13 mouse cellular contexts compared by ENCODE assay signal in the genomic region with DNA sequence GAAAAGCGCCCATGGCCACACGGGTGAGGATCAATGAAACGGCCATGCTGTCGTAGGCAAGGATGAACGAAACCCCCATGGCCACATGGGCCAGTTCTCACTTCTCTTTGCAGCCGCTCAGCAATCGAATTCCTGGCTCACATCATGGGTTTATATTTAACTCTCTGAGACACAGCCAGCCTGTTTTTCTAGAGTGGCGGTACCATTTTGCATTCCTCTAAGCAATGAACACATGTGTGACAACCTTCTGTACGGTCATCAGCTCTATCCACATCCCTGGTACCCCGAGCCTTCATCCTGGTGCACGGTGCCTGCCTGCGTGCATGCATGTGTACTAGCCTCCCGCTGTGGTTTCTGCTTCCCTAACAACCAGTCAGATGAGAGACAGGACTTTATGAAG. TPM values are rescaled to one million over a fixed set of nuclear protein-coding genes. Genes with fewer than 3 reads are reported as not detected.
DNase-seq lines count a peak whose midpoint lies in the region; ATAC-seq and TF ChIP-seq lines count a peak whose summit lies in the region.
"Had no signal": no experiment of that assay in that cellular context is flagged by ENCODE, and none has a peak within 500 bp of the region (broad histone marks: within the 10 kb centered on the region; RNA-seq: fewer than 3 reads in every experiment).

No protein-coding gene starts in this region.

- WGBS in heart, adult 2 months: 54% methylated on average over 13 of the region's 13 CpGs
- WGBS in heart, embryonic 12.5 days: 60% methylated on average over 13 of the region's 13 CpGs
- WGBS in heart, postnatal 0 days: 38% methylated on average over 13 of the region's 13 CpGs

- H3K4me1 ChIP-seq in heart, adult 2 months (ENCODE audit: control insufficient read depth, insufficient read depth, low read length): peaks cover 48% of the 10 kb centered on the region
- peaks cover 65% of the 10 kb centered on the region for H3K4me1 ChIP-seq in heart, embryonic 12.5 days (replicated peaks)
- peaks cover 67% of the 10 kb centered on the region for H3K4me1 ChIP-seq in heart, postnatal 0 days (ENCODE audit: control insufficient read depth, insufficient read depth)

- peak overlapping the region; percentile 8 for H3K4me2 ChIP-seq in heart, embryonic 12.5 days
- H3K4me2 ChIP-seq in heart, postnatal 0 days (ENCODE audit: low read depth, low read length): no peak overlapping the region
- H3K4me2 ChIP-seq: embryonic facial prominence, embryonic 13.5 days; limb, embryonic 15.5 days had no signal

- H3K79me2 ChIP-seq in heart, adult 2 months (replicated peaks; ENCODE audit: control insufficient read depth, insufficient read depth, low read length): peaks cover 5% of the 10 kb centered on the region

- H3K4me3 ChIP-seq in heart, adult 2 months: no peak overlapping the region
- no peak overlapping the region; the same call in 1 of the 2 replicates for H3K4me3 ChIP-seq in layer of hippocampus, adult 2 months
- no peak overlapping the region for H3K4me3 ChIP-seq in heart, embryonic 12.5 days
- no peak overlapping the region for H3K4me3 ChIP-seq in heart, postnatal 0 days (ENCODE audit: low read depth, low read length)
- H3K4me3 ChIP-seq: embryonic facial prominence, embryonic 13.5 days; left cerebral cortex, adult 2 months; limb, embryonic 15.5 days had no signal

- intact Hi-C loops in heart, adult 2 months (cut with DNase I): no loop called here
- intact Hi-C loops in heart, postnatal 14 days (cut with DNase I): no loop called here

- TF ChIP-seq POLR2A in heart, adult 2 months (IDR thresholded peaks at IDR 0.05; ENCODE audit: insufficient read depth, low read depth, low read length): no peak

- H3K9me3 ChIP-seq in heart, embryonic 12.5 days (replicated peaks): no peaks in the 10 kb centered on the region
- no peaks in the 10 kb centered on the region for H3K9me3 ChIP-seq in heart, postnatal 0 days (replicated peaks; ENCODE audit: control insufficient read depth, low read length)
- H3K9me3 ChIP-seq: embryonic facial prominence, embryonic 13.5 days; limb, embryonic 15.5 days had no signal

- peaks cover 8% of the 10 kb centered on the region for H3K36me3 ChIP-seq in heart, adult 2 months (ENCODE audit: control insufficient read depth, insufficient read depth, low read length)
- H3K36me3 ChIP-seq in heart, embryonic 12.5 days: peaks cover 11% of the 10 kb centered on the region; the same call in 1 of the 2 replicates
- no peaks in the 10 kb centered on the region for H3K36me3 ChIP-seq in heart, postnatal 0 days (replicated peaks; ENCODE audit: control insufficient read depth, insufficient read depth, low read length)

- H3K27me3 ChIP-seq in heart, adult 2 months (ENCODE audit: control insufficient read depth, insufficient read depth, low read length): no peaks in the 10 kb centered on the region
- H3K27me3 ChIP-seq in heart, embryonic 12.5 days (replicated peaks): no peaks in the 10 kb centered on the region
- no peaks in the 10 kb centered on the region for H3K27me3 ChIP-seq in heart, postnatal 0 days (ENCODE audit: control insufficient read depth, insufficient read depth, low read length)
- H3K27me3 ChIP-seq: embryonic facial prominence, embryonic 13.5 days; limb, embryonic 15.5 days had no signal

- no peak for TF ChIP-seq CTCF in heart, adult 2 months (IDR thresholded peaks at IDR 0.05)
- no peak for TF ChIP-seq CTCF in layer of hippocampus, adult 2 months (conservative IDR thresholded peaks at IDR 0.05)
- no peak for TF ChIP-seq CTCF in heart, postnatal 0 days (IDR thresholded peaks at IDR 0.05; ENCODE audit: low read depth)

- peak overlapping the region; percentile 91 for H3K27ac ChIP-seq in heart, adult 2 months
- peak overlapping the region; percentile 43; the same call in 1 of the 2 replicates for H3K27ac ChIP-seq in layer of hippocampus, adult 2 months
- peak overlapping the region; percentile 71 for H3K27ac ChIP-seq in heart, embryonic 12.5 days (ENCODE audit: poor library complexity, severe bottlenecking)
- peak overlapping the region; percentile 87 for H3K27ac ChIP-seq in heart, postnatal 0 days (ENCODE audit: low read depth)
- H3K27ac ChIP-seq: embryonic facial prominence, embryonic 13.5 days; left cerebral cortex, adult 2 months; limb, embryonic 15.5 days had no signal

- H3K9ac ChIP-seq in heart, adult 2 months (ENCODE audit: low read depth, low read length): no peak overlapping the region
- no peak overlapping the region for H3K9ac ChIP-seq in heart, embryonic 12.5 days
- H3K9ac ChIP-seq in heart, postnatal 0 days (replicated peaks; ENCODE audit: low read depth, low read length): no peak overlapping the region
- H3K9ac ChIP-seq: embryonic facial prominence, embryonic 13.5 days; limb, embryonic 15.5 days had no signal

- no peak for ATAC-seq in heart, embryonic 12.5 days (ENCODE audit: insufficient number of reproducible peaks, low FRiP score)
- peak; percentile 37; the same call in 1 of the 2 replicates for ATAC-seq in heart, postnatal 0 days (ENCODE audit: insufficient read depth, low read depth)
- ATAC-seq: hindbrain, embryonic 16.5 days had no signal

- peak in 1 of 2 experiments; percentile 30 for DNase-seq in heart, adult 2 months
- DNase-seq in heart, postnatal 14 days: no peak
- DNase-seq in layer of hippocampus, adult 2 months (ENCODE audit: low spot score in 2 of 2): no peak
- DNase-seq in layer of hippocampus, postnatal 10 days (ENCODE audit: low spot score in 2 of 2): no peak
- peak; percentile 75 for DNase-seq in heart, postnatal 0 days (ENCODE audit: low spot score)
- DNase-seq in lung, postnatal 36 days: no peak
- DNase-seq: adrenal gland, adult 2 months; cerebellum, adult 8-10 months had no signal

- no peak for TF ChIP-seq EP300 in heart, adult 2 months (IDR thresholded peaks at IDR 0.05; ENCODE audit: insufficient read depth, low read depth, low read length)
- no peak; the same call in 1 of the 2 replicates for TF ChIP-seq EP300 in heart, postnatal 0 days (IDR thresholded peaks at IDR 0.05; ENCODE audit: low read depth)

RNA-seq across cellular contexts. Expression of a gene that starts 19.0 kb away (rescaled TPM):
- 100 to 1,000 TPM; 331 to 374 TPM for total RNA-seq in heart, adult 2 months (2021)
- polyA plus RNA-seq in heart, adult 2 months (2012; rRNA removed): 146 and 227 TPM in 2 replicates
- total RNA-seq in heart, postnatal 14 days (2021): 100 to 1,000 TPM; 178 to 190 TPM
- total RNA-seq in layer of hippocampus, adult 2 months (2021): 10 to 100 TPM; 60.3 to 65.9 TPM
- 10 to 100 TPM; 59.7 to 63.2 TPM for total RNA-seq in layer of hippocampus, postnatal 10 days (2021)
- 16.5 and 18.6 TPM in 2 replicates for polyA plus RNA-seq in heart, embryonic 12.5 days (2016; fragmentation: Nextera tagmentation; extraction: Ambion mirVana)
- 60.9 and 79.6 TPM in 2 replicates for total RNA-seq in heart, postnatal 0 days (2014; rRNA removed; ENCODE audit: low replicate concordance)
- 16.5 and 17.7 TPM in 2 replicates for polyA plus RNA-seq in heart, postnatal 0 days (2015; fragmentation: Nextera tagmentation; extraction: Ambion mirVana)

RNA-seq across cellular contexts. Expression of a gene that starts 32.4 kb away (rescaled TPM):
- total RNA-seq in heart, adult 2 months (2021): 10 to 100 TPM; 10.3 TPM
- 8.3 and 13.7 TPM in 2 replicates for polyA plus RNA-seq in heart, adult 2 months (2012; rRNA removed)
- 10 to 100 TPM; 14.2 to 15.1 TPM for total RNA-seq in heart, postnatal 14 days (2021)
- 10 to 100 TPM; 16.8 to 17.6 TPM for total RNA-seq in layer of hippocampus, adult 2 months (2021)
- total RNA-seq in layer of hippocampus, postnatal 10 days (2021): 10 to 100 TPM; 13.6 to 16.6 TPM
- 10.4 and 10.9 TPM in 2 replicates for polyA plus RNA-seq in heart, embryonic 12.5 days (2016; fragmentation: Nextera tagmentation; extraction: Ambion mirVana)
- 9.6 and 14.5 TPM in 2 replicates for total RNA-seq in heart, postnatal 0 days (2014; rRNA removed; ENCODE audit: low replicate concordance)
- 5.1 and 6.7 TPM in 2 replicates for polyA plus RNA-seq in heart, postnatal 0 days (2015; fragmentation: Nextera tagmentation; extraction: Ambion mirVana)

RNA-seq across cellular contexts. Expression of a gene that starts 32.6 kb away (rescaled TPM):
- 10 to 100 TPM; 18.8 to 20.2 TPM for total RNA-seq in heart, adult 2 months (2021)
- polyA plus RNA-seq in heart, adult 2 months (2012; rRNA removed): 6.8 and 9.7 TPM in 2 replicates
- total RNA-seq in heart, postnatal 14 days (2021): 10 to 100 TPM; 19.7 to 20.2 TPM
- 10 to 100 TPM; 35.6 TPM for total RNA-seq in layer of hippocampus, adult 2 months (2021)
- 10 to 100 TPM; 37.5 to 37.9 TPM for total RNA-seq in layer of hippocampus, postnatal 10 days (2021)
- polyA plus RNA-seq in heart, embryonic 12.5 days (2016; fragmentation: Nextera tagmentation; extraction: Ambion mirVana): 10.1 and 10.3 TPM in 2 replicates
- 9.0 and 16.9 TPM in 2 replicates for total RNA-seq in heart, postnatal 0 days (2014; rRNA removed; ENCODE audit: low replicate concordance)
- polyA plus RNA-seq in heart, postnatal 0 days (2015; fragmentation: Nextera tagmentation; extraction: Ambion mirVana): 5.0 and 5.3 TPM in 2 replicates
